In the genomic region with DNA sequence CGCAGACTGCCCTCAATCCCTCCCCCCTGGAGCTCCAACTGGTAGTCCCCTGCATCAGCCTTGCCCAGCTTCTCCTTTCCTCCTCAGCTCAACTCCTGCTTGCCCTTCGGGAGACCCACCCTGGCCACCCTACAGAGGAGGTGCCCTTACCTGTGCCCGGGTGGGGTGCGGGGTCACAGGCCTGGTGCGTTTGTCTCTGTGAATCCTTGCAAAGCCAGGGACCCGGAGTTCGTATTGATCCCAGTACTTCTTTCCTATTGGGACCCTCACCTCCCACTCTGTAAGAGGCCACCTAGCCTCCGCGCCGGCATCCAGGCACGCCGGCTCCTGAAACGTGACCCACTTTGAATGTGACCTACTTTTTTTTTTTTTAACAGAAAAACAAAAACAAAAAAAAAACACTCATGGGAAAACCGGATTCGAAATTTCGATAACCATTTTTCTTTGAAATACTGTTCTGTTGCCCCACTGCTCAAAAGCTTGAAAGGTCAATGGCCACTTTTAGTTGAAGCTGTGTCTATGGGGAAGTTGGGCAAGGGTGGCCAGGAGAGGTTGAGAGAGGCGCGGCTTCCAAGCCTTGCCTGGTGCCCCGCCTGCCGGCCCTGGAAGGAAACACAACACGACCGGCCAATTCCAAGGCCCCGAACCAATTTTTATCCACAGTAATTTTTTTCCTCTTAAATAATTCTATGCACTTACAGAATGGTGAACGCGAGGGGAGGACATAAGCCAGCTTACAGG, we compare ENCODE assay signal across 7 mouse cellular contexts. TPM values are rescaled to one million over a fixed set of nuclear protein-coding genes. Genes with fewer than 3 reads are reported as not detected.
A peak's percentile ranks its signal among the peaks of the same experiment; 100 is the strongest.
DNase-seq lines count a peak whose midpoint lies in the region; ATAC-seq and TF ChIP-seq lines count a peak whose summit lies in the region.

No protein-coding gene starts in this region.

- H3K36me3 ChIP-seq in hindbrain, embryonic 16.5 days (ENCODE audit: control insufficient read depth, insufficient read depth, low read length): no peaks in the 10 kb centered on the region

- peak overlapping the region; percentile 98 for H3K4me2 ChIP-seq in hindbrain, embryonic 16.5 days (ENCODE audit: low read length)

- peak; percentile 17 for DNase-seq in T-cell, adult 2 months (ENCODE audit: low spot score)
- peak; percentile 87 to 90 for DNase-seq in cerebellum, postnatal 14 days
- DNase-seq in gastrocnemius, adult 2 months: peak; percentile 87
- peak; percentile 40 to 64 for DNase-seq in left cerebral cortex, postnatal 36 days (ENCODE audit: low spot score in 2 of 2)
- DNase-seq in mesoderm, embryonic 11.5 days (ENCODE audit: low read depth, low spot score): peak; percentile 71
- DNase-seq in right cerebral cortex, postnatal 4 days: peak; percentile 67

- H3K4me3 ChIP-seq in gastrocnemius, adult 2 months: peak overlapping the region; percentile 83
- peak overlapping the region; percentile 90 for H3K4me3 ChIP-seq in hindbrain, embryonic 16.5 days (ENCODE audit: low read length)

- WGBS in hindbrain, embryonic 16.5 days: 1% methylated on average over 25 of the region's 25 CpGs

- peak overlapping the region; percentile 90 for H3K9ac ChIP-seq in hindbrain, embryonic 16.5 days (ENCODE audit: low read depth, low read length)

- TF ChIP-seq CTCF in gastrocnemius, adult 2 months (IDR thresholded peaks at IDR 0.05): peak; percentile 97; the same call in 1 of the 2 replicates

- H3K9me3 ChIP-seq in hindbrain, embryonic 16.5 days (ENCODE audit: control insufficient read depth, low read length): no peaks in the 10 kb centered on the region

- intact Hi-C loops in gastrocnemius, adult 2 months (cut with DNase I): loop anchor here (1.0 to 2.0 kb wide), 7 partner anchors 59 to 426 kb away; no protein-coding TSS in a partner anchor
- intact Hi-C loops in left cerebral cortex, postnatal 36 days (cut with DNase I): loop anchor here (2.0 to 5.0 kb wide), 6 partner anchors 55 to 427 kb away; no protein-coding TSS in a partner anchor

- peak overlapping the region; percentile 98 for H3K27ac ChIP-seq in gastrocnemius, adult 2 months
- peak overlapping the region; percentile 93 for H3K27ac ChIP-seq in hindbrain, embryonic 16.5 days (ENCODE audit: low read depth, low read length)

- no peak for ATAC-seq in hindbrain, embryonic 16.5 days

- H3K27me3 ChIP-seq in hindbrain, embryonic 16.5 days (replicated peaks; ENCODE audit: control insufficient read depth, insufficient read depth, low read length): no peaks in the 10 kb centered on the region

- peaks cover 11% of the 10 kb centered on the region for H3K4me1 ChIP-seq in hindbrain, embryonic 16.5 days (ENCODE audit: control insufficient read depth, insufficient read depth, low read depth, low read length)

RNA-seq across cellular contexts. Expression of gene Socs2, which starts 0.7 kb away (rescaled TPM):
- 10 to 100 TPM; 18.0 to 26.9 TPM for total RNA-seq in gastrocnemius, adult 2 months (2021)
- 121 and 122 TPM in 2 replicates for polyA plus RNA-seq in hindbrain, embryonic 16.5 days (2015; fragmentation: Nextera tagmentation; extraction: Ambion mirVana)
- 10 to 100 TPM; 26.5 to 38.5 TPM for total RNA-seq in left cerebral cortex, postnatal 36 days (2021)

Comparison
In these comparisons a context has a peak if more than half of its experiments do, and no peak if none do; other contexts are left out.
1. DNase-seq: peak in every context shown above with its lines; median percentile 88 in cerebellum, postnatal 14 days; 87 in gastrocnemius, adult 2 months; 71 in mesoderm, embryonic 11.5 days; 67 in right cerebral cortex, postnatal 4 days; 52 in left cerebral cortex, postnatal 36 days; 17 in T-cell, adult 2 months.